ENCODE assay signal across 1 mouse cellular context in the genomic region with DNA sequence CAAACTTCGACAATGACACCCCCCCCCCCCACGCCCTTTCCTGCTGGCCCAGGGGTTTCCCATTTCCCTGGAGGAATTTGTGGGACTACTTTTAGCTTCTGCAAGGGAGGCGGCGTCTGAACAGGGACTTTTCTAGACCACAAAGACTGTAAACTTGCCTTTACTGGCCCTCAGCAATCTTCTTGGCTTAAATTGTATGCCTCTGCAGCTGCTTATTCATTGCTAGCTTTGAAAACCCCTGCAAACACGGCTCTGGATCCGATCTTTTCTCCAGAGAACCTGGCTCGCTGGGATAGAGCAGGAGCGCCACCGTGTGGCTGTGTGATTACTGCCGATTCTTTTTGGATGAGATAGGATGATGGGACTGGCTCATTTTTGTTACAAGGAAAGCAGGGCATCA.
TF ChIP-seq lines count a peak whose summit lies in the region.

No protein-coding gene starts in this region.

TF ChIP-seq in CH12.LX, 34 proteins besides CTCF, POLR2A, EP300 and RAD21 (continued from another document):
- TF ChIP-seq NRF1 (IDR thresholded peaks at IDR 0.05; ENCODE audit: low read depth, low read length) (0 out of 2 replicates have a peak, but pooled peaks have one; percentile 30), ETS1 (conservative IDR thresholded peaks at IDR 0.05; ENCODE audit: low read depth, low read length) (peak; percentile 84), ZNF384 (IDR thresholded peaks at IDR 0.05; ENCODE audit: low read depth, low read length) (peak; percentile 8; the same call in 1 of the 2 replicates), CHD1 (IDR thresholded peaks at IDR 0.05; ENCODE audit: low read depth, low read length) (no peak), SIN3A (IDR thresholded peaks at IDR 0.05; ENCODE audit: low read length) (peak; percentile 85), MAX (IDR thresholded peaks at IDR 0.05; ENCODE audit: low read length) (0 out of 2 replicates have a peak, but pooled peaks have one; percentile 34), E2F4 (IDR thresholded peaks at IDR 0.05; ENCODE audit: insufficient replicate concordance, low read depth, low read length) (no peak), UBTF (IDR thresholded peaks at IDR 0.05; ENCODE audit: low read depth, low read length) (no peak), MYC (IDR thresholded peaks at IDR 0.05; ENCODE audit: low read depth, low read length) (no peak), USF1 (IDR thresholded peaks at IDR 0.05; ENCODE audit: low read depth, low read length) (no peak), ZMIZ1 (IDR thresholded peaks at IDR 0.05; ENCODE audit: low read depth, low read length) (no peak), ZKSCAN1 (IDR thresholded peaks at IDR 0.05; ENCODE audit: borderline replicate concordance, low read depth, low read length) (no peak), PAX5 (IDR thresholded peaks at IDR 0.05; ENCODE audit: low read length) (no peak), JUND (conservative IDR thresholded peaks at IDR 0.05; ENCODE audit: low read depth, low read length) (0 out of 2 replicates have a peak, but pooled peaks have one; percentile 38), POLR2AphosphoS2 (IDR thresholded peaks at IDR 0.05; ENCODE audit: low read depth, low read length) (no peak), ELF1 (IDR thresholded peaks at IDR 0.05; ENCODE audit: low read depth, low read length) (no peak; the same call in 1 of the 2 replicates), USF2 (conservative IDR thresholded peaks at IDR 0.05; ENCODE audit: low read depth, low read length) (no peak), JUN (IDR thresholded peaks at IDR 0.05; ENCODE audit: insufficient read depth, low read depth, low read length) (no peak), CHD2 (IDR thresholded peaks at IDR 0.05; ENCODE audit: low read length) (peak; percentile 77; the same call in 1 of the 2 replicates), KAT2A (IDR thresholded peaks at IDR 0.05; ENCODE audit: insufficient replicate concordance, low read length) (0 out of 2 replicates have a peak, but pooled peaks have one; percentile 55), IRF4 (IDR thresholded peaks at IDR 0.05; ENCODE audit: low read depth, low read length) (peak; percentile 88), NELFE (IDR thresholded peaks at IDR 0.05; ENCODE audit: low read depth, low read length) (no peak), MEF2A (IDR thresholded peaks at IDR 0.05; ENCODE audit: borderline replicate concordance, low read depth, low read length) (peak; percentile 94)
